Comparison of ENCODE assay signal across 8 mouse cellular contexts in the genomic region with DNA sequence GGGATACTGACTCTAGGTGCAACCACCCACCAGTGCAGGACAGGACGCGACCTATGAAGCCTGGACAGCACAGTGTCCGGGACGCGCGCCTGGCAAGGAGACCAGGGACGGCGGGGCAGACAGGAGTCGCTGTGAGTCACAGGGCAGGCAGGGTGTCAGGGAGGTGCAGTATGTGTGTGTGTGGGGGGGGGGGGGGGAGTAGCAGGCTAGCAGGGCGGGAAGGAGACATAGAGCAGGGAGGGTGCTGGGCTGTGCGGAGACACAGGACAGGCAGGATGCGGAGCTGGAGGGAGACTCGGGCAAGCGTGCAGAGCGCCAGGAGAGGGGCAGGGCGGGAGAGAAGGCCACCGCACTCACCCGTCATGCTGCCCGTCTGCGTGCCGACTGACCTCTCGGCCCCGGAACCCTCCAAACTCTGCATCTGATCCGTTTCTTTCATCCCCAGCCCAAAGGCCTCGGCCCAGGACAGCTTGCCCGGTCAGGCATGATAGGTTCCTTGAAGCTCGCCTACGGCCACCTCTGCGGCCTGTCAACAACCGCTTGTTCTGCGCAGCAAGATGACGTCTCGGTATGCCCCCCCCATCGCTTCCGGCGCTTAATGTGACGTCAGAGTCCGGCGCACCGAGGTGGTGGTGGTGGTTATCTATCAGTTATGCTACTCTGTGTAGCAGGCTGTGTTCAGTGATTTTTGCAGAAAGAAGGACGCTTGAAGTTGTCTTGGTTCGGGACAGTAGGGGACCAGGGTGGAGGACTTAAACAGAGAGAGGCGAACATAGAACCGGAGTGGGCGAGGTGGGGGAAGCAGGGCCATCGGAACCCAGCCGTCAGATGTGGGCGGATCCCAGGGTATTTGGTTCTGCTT. TPM values are rescaled to one million over a fixed set of nuclear protein-coding genes. Genes with fewer than 3 reads are reported as not detected.
A peak's percentile ranks its signal among the peaks of the same experiment; 100 is the strongest.
DNase-seq lines count a peak whose midpoint lies in the region; ATAC-seq and TF ChIP-seq lines count a peak whose summit lies in the region.

A gene (minus strand): TSS at position 562 of the 862 bp plus-strand sequence.

- peaks cover 9% of the 10 kb centered on the region for H3K4me1 ChIP-seq in embryonic facial prominence, embryonic 14.5 days (ENCODE audit: control insufficient read depth, insufficient read depth, low read length)
- peaks cover 7% of the 10 kb centered on the region for H3K4me1 ChIP-seq in limb, embryonic 14.5 days (ENCODE audit: control insufficient read depth, insufficient read depth, low read length)
- peaks cover 5% of the 10 kb centered on the region; the same call in 1 of the 2 replicates for H3K4me1 ChIP-seq in midbrain, postnatal 0 days (ENCODE audit: insufficient read depth, low read length)

- WGBS in embryonic facial prominence, embryonic 14.5 days = under 1% methylated on average over 39 of the region's 48 CpGs
- under 1% methylated on average over 37 of the region's 48 CpGs for whole genome bisulfite sequencing in limb, embryonic 14.5 days
- WGBS in midbrain, postnatal 0 days = under 1% methylated on average over 44 of the region's 48 CpGs

- TF ChIP-seq POLR2A in limb, embryonic 14.5 days (IDR thresholded peaks at IDR 0.05; ENCODE audit: borderline replicate concordance, extremely low read depth, insufficient read depth, insufficient read length) = 0 out of 2 replicates have a peak, but pooled peaks have one; percentile 62

- peaks cover 18% of the 10 kb centered on the region for H3K36me3 ChIP-seq in embryonic facial prominence, embryonic 14.5 days (ENCODE audit: control insufficient read depth, insufficient read depth, low read length)
- peaks cover 10% of the 10 kb centered on the region for H3K36me3 ChIP-seq in limb, embryonic 14.5 days (ENCODE audit: control insufficient read depth, insufficient read depth, low read length)
- no peaks in the 10 kb centered on the region for H3K36me3 ChIP-seq in midbrain, postnatal 0 days (ENCODE audit: insufficient read depth, low read length)

- peak within 1 kb of the TSS; percentile 81 for H3K4me2 ChIP-seq in embryonic facial prominence, embryonic 14.5 days (ENCODE audit: low read depth, low read length)
- H3K4me2 ChIP-seq in limb, embryonic 14.5 days (replicated peaks; ENCODE audit: low read depth, low read length, severe bottlenecking) = peak within 1 kb of the TSS; percentile 72
- H3K4me2 ChIP-seq in midbrain, postnatal 0 days (ENCODE audit: low read depth, low read length, poor library complexity, severe bottlenecking) = peak within 1 kb of the TSS; percentile 92

- peak within 1 kb of the TSS; percentile 71 for H3K27ac ChIP-seq in embryonic facial prominence, embryonic 14.5 days (replicated peaks; ENCODE audit: low read depth, low read length)
- peak within 1 kb of the TSS; percentile 45 for H3K27ac ChIP-seq in limb, embryonic 14.5 days (replicated peaks; ENCODE audit: low read depth, low read length)
- peak within 1 kb of the TSS; percentile 64 for H3K27ac ChIP-seq in midbrain, postnatal 0 days (ENCODE audit: low read depth, low read length)

- peak; percentile 88 for DNase-seq in 3T3-L1 (ENCODE audit: low read depth, low spot score)
- peak; percentile 94 to 95 for DNase-seq in adrenal gland, postnatal 4 days (ENCODE audit: low spot score in 2 of 2)
- DNase-seq in embryonic facial prominence, embryonic 14.5 days (ENCODE audit: low spot score) = peak; percentile 83
- DNase-seq in heart, adult 8-10 months (ENCODE audit: low spot score) = peak; percentile 98
- peak; percentile 97 for DNase-seq in kidney, adult 9 months
- peak; percentile 86 for DNase-seq in limb, embryonic 14.5 days (ENCODE audit: low spot score)
- peak; percentile 91 for DNase-seq in midbrain, postnatal 0 days (ENCODE audit: low spot score)
- peak; percentile 92 to 97 for DNase-seq in spleen, postnatal 14 days (ENCODE audit: low spot score in 2 of 2)

- H3K9ac ChIP-seq in embryonic facial prominence, embryonic 14.5 days (ENCODE audit: low read depth, low read length) = peak within 1 kb of the TSS; percentile 92
- peak within 1 kb of the TSS; percentile 87 for H3K9ac ChIP-seq in limb, embryonic 14.5 days (ENCODE audit: low read depth, low read length, severe bottlenecking)
- H3K9ac ChIP-seq in midbrain, postnatal 0 days (replicated peaks; ENCODE audit: low read length, poor library complexity, severe bottlenecking) = peak within 1 kb of the TSS; percentile 76

- H3K27me3 ChIP-seq in embryonic facial prominence, embryonic 14.5 days (replicated peaks; ENCODE audit: control insufficient read depth, insufficient read depth, low read length) = no peaks in the 10 kb centered on the region
- no peaks in the 10 kb centered on the region for H3K27me3 ChIP-seq in limb, embryonic 14.5 days (ENCODE audit: control insufficient read depth, insufficient read depth, low read length)
- no peaks in the 10 kb centered on the region for H3K27me3 ChIP-seq in midbrain, postnatal 0 days (ENCODE audit: insufficient read depth, low read length)

- peak; percentile 94 for ATAC-seq in embryonic facial prominence, embryonic 14.5 days (ENCODE audit: low read depth)
- ATAC-seq in limb, embryonic 14.5 days (ENCODE audit: low FRiP score, low read depth) = peak; percentile 94
- ATAC-seq in midbrain, postnatal 0 days (ENCODE audit: low FRiP score) = peak; percentile 95

- H3K4me3 ChIP-seq in embryonic facial prominence, embryonic 14.5 days (ENCODE audit: low read depth, low read length) = peak within 1 kb of the TSS; percentile 89
- H3K4me3 ChIP-seq in limb, embryonic 14.5 days (replicated peaks; ENCODE audit: low read length) = peak within 1 kb of the TSS; percentile 73
- peak within 1 kb of the TSS; percentile 89 for H3K4me3 ChIP-seq in midbrain, postnatal 0 days (ENCODE audit: low read depth, low read length)

- no peaks in the 10 kb centered on the region for H3K9me3 ChIP-seq in embryonic facial prominence, embryonic 14.5 days (ENCODE audit: control insufficient read depth, low read length)
- no peaks in the 10 kb centered on the region for H3K9me3 ChIP-seq in limb, embryonic 14.5 days (ENCODE audit: control insufficient read depth, low read length)
- no peaks in the 10 kb centered on the region for H3K9me3 ChIP-seq in midbrain, postnatal 0 days (ENCODE audit: low read length)

- TF ChIP-seq CTCF in midbrain, postnatal 0 days (IDR thresholded peaks at IDR 0.05) = peak; percentile 41

RNA-seq across cellular contexts. Expression of the gene that starts here (rescaled TPM):
- total RNA-seq in adrenal gland, postnatal 4 days (2021) = 10 to 100 TPM; 63.7 to 64.2 TPM
- 32.1 and 33.1 TPM in 2 replicates for polyA plus RNA-seq in embryonic facial prominence, embryonic 14.5 days (2014; fragmentation: Nextera tagmentation; extraction: Ambion mirVana)
- total RNA-seq in heart, adult 8-10 months (2022) = 10 to 100 TPM; 44.5 to 62.8 (median 52.1) TPM
- polyA plus RNA-seq in limb, embryonic 14.5 days (2012; rRNA removed) = 14.9 and 16.2 TPM in 2 replicates
- polyA plus RNA-seq in limb, embryonic 14.5 days (2014; fragmentation: Nextera tagmentation; extraction: Ambion mirVana) = 31.5 and 35.6 TPM in 2 replicates
- 7.3 and 13.9 TPM in 2 replicates for total RNA-seq in midbrain, postnatal 0 days (2014; rRNA removed)
- polyA plus RNA-seq in midbrain, postnatal 0 days (2015; fragmentation: Nextera tagmentation; extraction: Ambion mirVana) = 32.5 and 36.6 TPM in 2 replicates

Comparison
In these comparisons a context has a peak if more than half of its experiments do, and no peak if none do; other contexts are left out.
1. Peak in every context shown above with its lines: DNase-seq, ATAC-seq, H3K4me3 ChIP-seq and H3K27ac ChIP-seq.